Mouse (Mus musculus): ENCODE measurements at regions not wholly inside any gene's neighbourhood (a gene's known extent, or its start where the extent isn't known, plus 50 kb on each side); places are given as distances from the start of the nearest gene placed in this dataset.

DNA sequence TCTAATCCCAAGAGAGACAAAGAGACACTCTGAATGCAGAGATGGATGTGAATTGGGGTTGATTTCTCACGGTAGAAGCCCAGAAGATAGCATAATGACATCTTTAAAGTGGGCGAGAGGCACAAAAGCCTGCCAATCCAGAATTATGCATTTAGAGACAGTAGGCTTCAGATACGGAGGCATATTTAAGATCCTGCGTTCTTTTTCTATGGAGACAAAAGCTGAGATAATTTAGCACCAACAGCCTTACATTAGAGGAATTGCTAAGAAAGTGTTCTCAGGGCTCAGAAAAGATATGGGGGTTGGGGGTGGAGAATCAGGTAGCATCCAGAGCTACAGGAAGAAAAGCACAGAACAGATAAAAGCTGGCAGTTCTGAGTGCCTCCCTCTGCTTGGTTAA, 422.4 kb upstream of the Kcnab2 start:
- no peak for TF ChIP-seq SRF (IDR thresholded peaks at IDR 0.05; ENCODE audit: control insufficient read depth, insufficient read length, low read depth)
- no peak for TF ChIP-seq POLR2A (IDR thresholded peaks at IDR 0.05; ENCODE audit: insufficient read length, low read depth)
- TF ChIP-seq MYOG (IDR thresholded peaks at IDR 0.05; ENCODE audit: control insufficient read depth in 1 of 3, insufficient read depth in 1 of 3, insufficient read length in 2 of 3, low read depth in 2 of 3), result no peak

Data from myocyte (in vitro differentiated cells).